Mouse (Mus musculus): ENCODE measurements around the gene Exosc7. TPM values are rescaled to one million over a fixed set of nuclear protein-coding genes. Genes with fewer than 3 reads are reported as not detected.

Exosc7 gene
- polyA plus RNA-seq, 1 experiment from 2014 or later, result 120 TPM

DNA sequence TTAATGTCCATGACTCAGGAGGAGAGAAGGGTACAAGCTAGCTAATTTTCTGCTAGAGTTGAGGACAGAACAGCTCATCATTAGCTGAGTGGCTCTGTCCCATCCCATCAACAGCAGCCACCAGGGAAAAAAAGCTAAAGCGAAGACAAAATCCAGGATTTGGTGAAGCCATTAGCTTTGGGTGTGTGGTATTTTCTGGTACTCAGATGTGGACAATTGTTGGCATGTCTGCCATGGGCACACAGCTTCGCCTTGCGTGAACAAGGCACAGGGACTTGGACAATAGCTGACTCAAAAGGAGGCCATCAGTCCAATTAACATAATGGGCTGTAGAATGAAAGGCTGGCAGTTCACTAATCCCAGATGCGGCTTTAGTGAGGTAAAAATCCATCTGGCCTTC lies 61.3 kb downstream of the Exosc7 start:
- peaks cover 7% of the 10 kb centered on the region; the same call in 1 of the 2 replicates for H3K4me1 ChIP-seq
- WGBS, result 75% methylated on average over 4 of the region's 4 CpGs
- H3K36me3 ChIP-seq, result no peaks in the 10 kb centered on the region
- H3K4me3 ChIP-seq, result no peak overlapping the region
- H3K27ac ChIP-seq, result no peak overlapping the region
- no peak for DNase-seq (ENCODE audit: low spot score)
- no peaks in the 10 kb centered on the region for H3K27me3 ChIP-seq (ENCODE audit: low read depth, poor library complexity, severe bottlenecking)
- no peaks in the 10 kb centered on the region for H3K9me3 ChIP-seq (replicated peaks)

DNA sequence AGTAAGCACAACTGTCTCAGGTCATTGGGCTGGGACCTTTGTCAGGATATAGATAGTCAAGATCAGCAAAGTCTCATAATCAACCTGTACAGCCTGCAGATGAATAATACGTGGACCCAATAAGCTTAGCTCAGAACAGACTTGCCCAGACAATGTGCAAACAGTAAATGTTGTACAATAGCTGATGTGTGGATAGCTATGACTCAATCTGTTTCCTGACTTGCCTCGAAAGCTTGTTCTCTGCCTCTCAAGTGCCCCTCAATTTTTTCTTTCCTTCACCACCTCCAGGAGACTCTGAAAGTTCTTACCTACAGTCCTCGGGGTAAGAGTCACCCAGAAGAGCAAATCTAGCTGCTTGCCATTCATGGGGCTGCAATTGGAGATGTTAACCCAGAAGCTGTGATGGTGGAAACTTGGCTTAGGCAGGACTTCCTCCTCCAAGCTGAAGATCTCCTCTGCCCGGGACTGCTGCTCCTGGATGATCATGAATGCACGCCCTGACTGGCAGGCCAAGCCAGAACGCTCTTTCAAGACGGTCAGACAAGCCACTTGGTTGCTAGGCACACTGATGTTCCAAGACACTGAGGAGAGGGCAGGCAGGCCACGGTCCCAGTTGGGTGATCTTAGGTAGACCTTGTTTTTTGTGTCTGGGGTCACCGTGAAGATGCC lies 64.5 kb downstream of the Exosc7 start:
- DNase-seq (ENCODE audit: low spot score), result no peak
- Histone ChIP-seq H3K4me3 (no peak overlapping the region), H3K27ac (no peak overlapping the region), H3K36me3 (no peaks in the 10 kb centered on the region), H3K4me1 (peaks cover 7% of the 10 kb centered on the region; the same call in 1 of the 2 replicates), H3K9me3 (replicated peaks) (no peaks in the 10 kb centered on the region), H3K27me3 (ENCODE audit: low read depth, poor library complexity, severe bottlenecking) (no peaks in the 10 kb centered on the region)
- WGBS, result 91% methylated on average over 9 of the region's 9 CpGs

DNA sequence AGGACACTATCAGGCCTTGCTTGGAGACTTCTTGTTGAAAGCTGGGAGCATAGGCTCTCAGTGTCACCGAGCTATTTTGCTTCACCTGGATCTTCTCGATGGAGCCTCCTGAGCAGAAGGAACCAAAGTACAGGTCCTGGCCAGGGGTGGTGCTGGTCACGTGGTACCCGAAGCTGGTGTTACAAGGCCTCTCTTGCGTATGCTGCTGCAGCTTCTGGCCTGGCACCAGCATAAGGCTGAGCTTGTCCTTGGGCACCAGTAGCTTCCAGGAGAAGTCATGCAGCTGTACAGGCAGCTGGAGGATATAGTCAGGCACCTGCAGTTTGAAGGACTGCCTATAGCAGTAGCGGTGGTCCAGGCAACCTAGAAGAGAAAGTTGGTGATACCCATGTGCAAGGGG lies 67.0 kb downstream of the Exosc7 start:
- Histone ChIP-seq H3K4me1 (peaks cover 2% of the 10 kb centered on the region; the same call in 1 of the 2 replicates), H3K9me3 (replicated peaks) (no peaks in the 10 kb centered on the region), H3K4me3 (no peak overlapping the region), H3K27me3 (ENCODE audit: low read depth, poor library complexity, severe bottlenecking) (no peaks in the 10 kb centered on the region), H3K27ac (no peak overlapping the region), H3K36me3 (no peaks in the 10 kb centered on the region)
- WGBS, result 95% methylated on average over 6 of the region's 6 CpGs
- DNase-seq (ENCODE audit: low spot score), result no peak

DNA sequence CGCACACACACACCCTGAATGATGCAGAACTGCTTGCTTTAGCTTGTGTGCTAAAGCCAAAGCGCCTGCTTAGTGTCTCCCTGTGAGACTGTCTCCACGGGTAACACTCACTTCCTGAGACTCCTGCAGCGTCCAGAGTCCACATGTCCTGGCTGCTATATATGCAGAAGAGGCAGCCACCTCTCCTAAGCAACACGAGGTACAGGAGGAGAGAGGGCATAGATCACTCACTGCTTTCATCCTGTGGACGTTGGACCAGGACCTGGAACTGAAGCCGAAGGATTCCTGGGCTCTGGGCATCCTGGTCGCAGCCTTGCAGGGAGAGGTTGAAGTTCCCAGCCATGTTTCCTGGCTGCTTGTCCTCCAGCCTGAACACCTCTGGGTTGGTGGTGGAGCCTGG lies 70.2 kb downstream of the Exosc7 start:
- no peaks in the 10 kb centered on the region for H3K36me3 ChIP-seq
- 81% methylated on average over 8 of the region's 8 CpGs for WGBS
- H3K27ac ChIP-seq, result no peak overlapping the region
- H3K9me3 ChIP-seq (replicated peaks), result no peaks in the 10 kb centered on the region
- H3K4me3 ChIP-seq, result no peak overlapping the region
- no peaks in the 10 kb centered on the region for H3K27me3 ChIP-seq (ENCODE audit: low read depth, poor library complexity, severe bottlenecking)
- H3K4me1 ChIP-seq, result no peaks in the 10 kb centered on the region
- no peak for DNase-seq (ENCODE audit: low spot score)

DNA sequence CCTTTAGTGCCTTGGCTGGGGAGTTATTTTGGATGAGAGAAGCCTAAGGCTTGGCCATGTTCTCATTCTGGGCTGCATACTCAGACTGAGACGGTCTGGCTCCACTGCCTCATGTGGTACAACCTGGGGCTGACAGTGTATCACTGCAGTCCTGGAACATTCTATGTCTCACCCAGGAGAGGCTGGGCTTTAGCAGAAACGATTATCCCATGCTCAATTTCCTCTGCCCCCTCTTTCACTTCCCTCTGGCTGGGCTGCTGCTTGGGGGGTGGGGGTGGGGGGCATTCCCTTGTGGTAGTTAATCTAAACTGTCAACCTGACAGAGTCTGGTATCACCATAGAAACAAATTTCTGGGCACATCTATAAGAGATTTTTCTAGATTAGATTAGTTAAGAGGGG lies 72.5 kb downstream of the Exosc7 start:
- Histone ChIP-seq H3K36me3 (no peaks in the 10 kb centered on the region), H3K4me1 (no peaks in the 10 kb centered on the region), H3K27ac (no peak overlapping the region), H3K27me3 (ENCODE audit: low read depth, poor library complexity, severe bottlenecking) (no peaks in the 10 kb centered on the region), H3K9me3 (replicated peaks) (no peaks in the 10 kb centered on the region), H3K4me3 (no peak overlapping the region)
- 58% methylated on average over 2 of the region's 2 CpGs for WGBS
- no peak for DNase-seq (ENCODE audit: low spot score)

Other genes with a start within 250 kb of the Exosc7 start
- gene Zfp445, start 247.2 kb upstream of the Exosc7 start, polyA plus RNA-seq (2016; fragmentation: Nextera tagmentation; extraction: Ambion mirVana), result 66.4 and 82.5 TPM in 2 replicates
- gene Zkscan7, start 227.5 kb upstream of the Exosc7 start, polyA plus RNA-seq (2016; fragmentation: Nextera tagmentation; extraction: Ambion mirVana), result 3.1 and 3.8 TPM in 2 replicates
- 31.7 and 35.7 TPM in 2 replicates for gene Zfp105, start 190.1 kb upstream of the Exosc7 start, polyA plus RNA-seq (2016; fragmentation: Nextera tagmentation; extraction: Ambion mirVana)
- gene 1110059G10Rik, start 162.2 kb upstream of the Exosc7 start, polyA plus RNA-seq (2016; fragmentation: Nextera tagmentation; extraction: Ambion mirVana), result 18.6 and 25.1 TPM in 2 replicates
- gene Kif15, start 162.2 kb upstream of the Exosc7 start, polyA plus RNA-seq (2016; fragmentation: Nextera tagmentation; extraction: Ambion mirVana), result 83.2 and 95.1 TPM in 2 replicates
- 9.6 and 13.3 TPM in 2 replicates for gene Tmem42, start 91.9 kb upstream of the Exosc7 start, polyA plus RNA-seq (2016; fragmentation: Nextera tagmentation; extraction: Ambion mirVana)
- gene Tgm4, start 78.5 kb upstream of the Exosc7 start, polyA plus RNA-seq (2016; fragmentation: Nextera tagmentation; extraction: Ambion mirVana), result 0.56 and 0.64 TPM in 2 replicates
- 72.8 and 73.9 TPM in 2 replicates for gene Zdhhc3, start within 50 bp of the Exosc7 start, polyA plus RNA-seq (2016; fragmentation: Nextera tagmentation; extraction: Ambion mirVana)
- 0.20 TPM in 1 of 2 replicates, not detected in the other for gene Clec3b, start 37.7 kb downstream of the Exosc7 start, polyA plus RNA-seq (2016; fragmentation: Nextera tagmentation; extraction: Ambion mirVana)
- 2.8 and 3.5 TPM in 2 replicates for gene Cdcp1, start 102.8 kb downstream of the Exosc7 start, polyA plus RNA-seq (2016; fragmentation: Nextera tagmentation; extraction: Ambion mirVana)
- gene Tmem158, start 147.5 kb downstream of the Exosc7 start, polyA plus RNA-seq (2016; fragmentation: Nextera tagmentation; extraction: Ambion mirVana), result 4.2 and 4.9 TPM in 2 replicates

Measured in limb, embryonic 10.5 days (tissue).